ENCODE assay signal across 9 mouse cellular contexts in the genomic region with DNA sequence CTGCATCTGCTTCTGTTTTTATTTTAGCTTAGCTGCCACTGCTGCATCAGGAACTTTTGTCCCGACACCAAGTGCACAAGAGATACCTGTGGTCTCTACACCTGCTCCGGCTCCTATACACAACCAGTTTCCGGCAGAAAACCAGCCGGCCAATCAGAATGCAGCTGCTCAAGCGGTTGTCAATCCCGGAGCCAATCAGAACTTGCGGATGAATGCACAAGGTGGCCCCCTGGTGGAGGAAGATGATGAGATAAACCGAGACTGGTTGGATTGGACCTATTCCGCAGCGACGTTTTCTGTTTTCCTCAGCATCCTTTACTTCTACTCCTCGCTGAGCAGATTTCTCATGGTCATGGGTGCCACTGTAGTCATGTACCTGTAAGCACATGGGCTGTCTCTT. TPM values are rescaled to one million over a fixed set of nuclear protein-coding genes. Genes with fewer than 3 reads are reported as not detected.
DNase-seq lines count a peak whose midpoint lies in the region; ATAC-seq and TF ChIP-seq lines count a peak whose summit lies in the region.
"Had no signal": no experiment of that assay in that cellular context is flagged by ENCODE, and none has a peak within 500 bp of the region (broad histone marks: within the 10 kb centered on the region; RNA-seq: fewer than 3 reads in every experiment).

No protein-coding gene starts in this region.

- H3K36me3 ChIP-seq in forebrain, embryonic 10.5 days (replicated peaks), result peaks cover 77% of the 10 kb centered on the region
- peaks cover 59% of the 10 kb centered on the region for H3K36me3 ChIP-seq in forebrain, embryonic 12.5 days (replicated peaks)
- H3K36me3 ChIP-seq in midbrain, postnatal 0 days (ENCODE audit: insufficient read depth, low read length), result peaks cover 56% of the 10 kb centered on the region
- peaks cover 46% of the 10 kb centered on the region for H3K36me3 ChIP-seq in midbrain, embryonic 16.5 days (ENCODE audit: control insufficient read depth, insufficient read depth, low read length)

- TF ChIP-seq CTCF in midbrain, postnatal 0 days (IDR thresholded peaks at IDR 0.05), result peak; percentile 57

- no peak overlapping the region for H3K27ac ChIP-seq in forebrain, embryonic 10.5 days
- H3K27ac ChIP-seq in forebrain, embryonic 12.5 days, result no peak overlapping the region
- no peak overlapping the region for H3K27ac ChIP-seq in midbrain, postnatal 0 days (ENCODE audit: low read depth, low read length)
- H3K27ac ChIP-seq in midbrain, embryonic 16.5 days (ENCODE audit: low read length), result no peak overlapping the region

- peaks cover 12% of the 10 kb centered on the region for H3K4me1 ChIP-seq in forebrain, embryonic 10.5 days
- peaks cover 11% of the 10 kb centered on the region for H3K4me1 ChIP-seq in forebrain, embryonic 12.5 days
- H3K4me1 ChIP-seq in midbrain, postnatal 0 days (ENCODE audit: insufficient read depth, low read length), result no peaks in the 10 kb centered on the region
- H3K4me1 ChIP-seq in midbrain, embryonic 16.5 days (ENCODE audit: control insufficient read depth, insufficient read depth, low read length), result peaks cover 13% of the 10 kb centered on the region

- no peak for ATAC-seq in forebrain, embryonic 12.5 days (ENCODE audit: low FRiP score)
- no peak for ATAC-seq in midbrain, postnatal 0 days (ENCODE audit: low FRiP score)
- ATAC-seq in midbrain, embryonic 16.5 days, result no peak
- ATAC-seq: Patski had no signal

- H3K9me3 ChIP-seq in forebrain, embryonic 10.5 days, result no peaks in the 10 kb centered on the region
- H3K9me3 ChIP-seq in forebrain, embryonic 12.5 days, result no peaks in the 10 kb centered on the region
- H3K9me3 ChIP-seq in midbrain, postnatal 0 days (ENCODE audit: low read length), result no peaks in the 10 kb centered on the region
- no peaks in the 10 kb centered on the region for H3K9me3 ChIP-seq in midbrain, embryonic 16.5 days (replicated peaks; ENCODE audit: control insufficient read depth, low read length, poor library complexity, severe bottlenecking)

- DNase-seq in forebrain, embryonic 10.5 days (ENCODE audit: extremely low spot score, low spot score), result peak; percentile 40
- peak; percentile 53 for DNase-seq in midbrain, postnatal 0 days (ENCODE audit: low spot score)
- DNase-seq in adrenal gland, postnatal 14 days, result peak; percentile 76
- peak; percentile 66 for DNase-seq in gastrocnemius, postnatal 10 days
- peak; percentile 63 to 76 for DNase-seq in kidney, postnatal 4 days
- DNase-seq in retina, postnatal 1 day, result peak; percentile 63

- no peak overlapping the region for H3K9ac ChIP-seq in forebrain, embryonic 12.5 days
- no peak overlapping the region for H3K9ac ChIP-seq in midbrain, postnatal 0 days (replicated peaks; ENCODE audit: low read length, poor library complexity, severe bottlenecking)
- no peak overlapping the region for H3K9ac ChIP-seq in midbrain, embryonic 16.5 days (ENCODE audit: low read depth, low read length)

- H3K27me3 ChIP-seq in forebrain, embryonic 10.5 days (ENCODE audit: poor library complexity, severe bottlenecking), result no peaks in the 10 kb centered on the region
- H3K27me3 ChIP-seq in forebrain, embryonic 12.5 days, result no peaks in the 10 kb centered on the region
- no peaks in the 10 kb centered on the region for H3K27me3 ChIP-seq in midbrain, postnatal 0 days (ENCODE audit: insufficient read depth, low read length)
- no peaks in the 10 kb centered on the region for H3K27me3 ChIP-seq in midbrain, embryonic 16.5 days (ENCODE audit: control insufficient read depth, insufficient read depth, low read depth, low read length)
- H3K27me3 ChIP-seq: Patski had no signal

- H3K4me3 ChIP-seq in forebrain, embryonic 10.5 days, result no peak overlapping the region
- no peak overlapping the region for H3K4me3 ChIP-seq in forebrain, embryonic 12.5 days (replicated peaks)
- H3K4me3 ChIP-seq in midbrain, postnatal 0 days (ENCODE audit: low read depth, low read length), result no peak overlapping the region
- no peak overlapping the region for H3K4me3 ChIP-seq in midbrain, embryonic 16.5 days (ENCODE audit: low read depth, low read length)

- no peak overlapping the region for H3K4me2 ChIP-seq in forebrain, embryonic 12.5 days
- no peak overlapping the region for H3K4me2 ChIP-seq in midbrain, postnatal 0 days (ENCODE audit: low read depth, low read length, poor library complexity, severe bottlenecking)
- no peak overlapping the region for H3K4me2 ChIP-seq in midbrain, embryonic 16.5 days (ENCODE audit: low read length)

- 81% methylated on average over 12 of the region's 12 CpGs for WGBS in forebrain, embryonic 10.5 days
- 87% methylated on average over 12 of the region's 12 CpGs for WGBS in forebrain, embryonic 12.5 days
- 84% methylated on average over 12 of the region's 12 CpGs for WGBS in midbrain, postnatal 0 days
- 83% methylated on average over 12 of the region's 12 CpGs for WGBS in midbrain, embryonic 16.5 days

RNA-seq across cellular contexts. Expression of gene Herpud1, which starts 5.9 kb away (rescaled TPM):
- 44.9 and 53.0 TPM in 2 replicates for polyA plus RNA-seq in forebrain, embryonic 10.5 days (2016; fragmentation: Nextera tagmentation; extraction: Ambion mirVana)
- polyA plus RNA-seq in forebrain, embryonic 12.5 days (2016; fragmentation: Nextera tagmentation; extraction: Ambion mirVana), result 52.0 and 58.0 TPM in 2 replicates
- 86.1 and 87.1 TPM in 2 replicates for total RNA-seq in midbrain, postnatal 0 days (2014; rRNA removed)
- polyA plus RNA-seq in midbrain, postnatal 0 days (2015; fragmentation: Nextera tagmentation; extraction: Ambion mirVana), result 71.0 and 80.4 TPM in 2 replicates
- polyA plus RNA-seq in midbrain, embryonic 16.5 days (2015; fragmentation: Nextera tagmentation; extraction: Ambion mirVana), result 72.3 and 82.7 TPM in 2 replicates
- 112 and 114 TPM in 2 replicates for total RNA-seq in adrenal gland, postnatal 14 days (2021)
- 10 to 100 TPM; 51.7 to 56.6 TPM for total RNA-seq in gastrocnemius, postnatal 10 days (2021)

RNA-seq across cellular contexts. Expression of gene Nlrc5, which starts 42.0 kb away (rescaled TPM):
- polyA plus RNA-seq in forebrain, embryonic 10.5 days (2016; fragmentation: Nextera tagmentation; extraction: Ambion mirVana), result 0.12 and 0.25 TPM in 2 replicates
- polyA plus RNA-seq in forebrain, embryonic 12.5 days (2016; fragmentation: Nextera tagmentation; extraction: Ambion mirVana), result 0.12 and 0.13 TPM in 2 replicates
- total RNA-seq in midbrain, postnatal 0 days (2014; rRNA removed), result 0.22 and 1.7 TPM in 2 replicates
- polyA plus RNA-seq in midbrain, postnatal 0 days (2015; fragmentation: Nextera tagmentation; extraction: Ambion mirVana), result 0.56 and 0.63 TPM in 2 replicates
- polyA plus RNA-seq in midbrain, embryonic 16.5 days (2015; fragmentation: Nextera tagmentation; extraction: Ambion mirVana), result 0.49 and 0.77 TPM in 2 replicates
- total RNA-seq in adrenal gland, postnatal 14 days (2021), result 2.0 and 9.7 TPM in 2 replicates
- total RNA-seq in gastrocnemius, postnatal 10 days (2021), result under 1 TPM; 0.42 to 0.88 TPM
